Mouse (Mus musculus) ZHBTc4 (cell line): ENCODE results near the gene Dmrt3.

Experiments used
- DNase-seq: peaks from one replicate; pipeline ENCODE4 v3.0.0-alpha.2; 2011; ENCODE audit warnings: low read depth, low spot score

Dmrt3 gene

GRCm38 (mm10) chr19:25622291-25623251 is 12.5 kb downstream of the Dmrt3 start:
- peak; percentile 77 for DNase-seq

DNA sequence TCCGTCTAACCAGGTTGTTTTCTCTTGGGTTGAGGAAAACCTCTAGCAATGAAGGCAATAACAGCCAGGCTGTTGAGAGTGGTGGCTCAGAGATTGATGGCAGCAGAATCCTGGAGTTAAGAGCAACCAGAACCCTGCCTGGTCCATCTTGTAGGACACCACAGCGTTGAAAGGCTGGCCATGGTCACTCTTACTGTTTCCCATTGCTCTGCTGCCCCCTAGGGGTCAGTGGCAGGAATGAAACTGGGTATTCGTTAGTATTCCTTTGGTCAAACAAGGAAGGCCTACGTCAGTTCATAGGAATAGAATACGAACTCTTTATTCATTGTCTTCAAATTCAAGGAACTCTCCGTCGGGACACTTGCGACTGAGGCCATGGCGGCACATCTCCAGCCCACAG is 18.4 kb downstream of the Dmrt3 start:
- DNase-seq: peak; percentile 68

GRCm38 (mm10) chr19:25635119-25635518 is 25.0 kb downstream of the Dmrt3 start:
- DNase-seq: no peak

- peak; percentile 89 for DNase-seq
Measured at GRCm38 (mm10) chr19:25635622-25636244, 25.6 kb downstream of the Dmrt3 start.

- DNase-seq: no peak
Measured at GRCm38 (mm10) chr19:25638766-25639361, 28.8 kb downstream of the Dmrt3 start.

GRCm38 (mm10) chr19:25641786-25642185 is 31.7 kb downstream of the Dmrt3 start:
- DNase-seq: no peak

- DNase-seq: no peak
Measured at GRCm38 (mm10) chr19:25647136-25647535, 37.0 kb downstream of the Dmrt3 start.

GRCm38 (mm10) chr19:25648701-25649100 is 38.6 kb downstream of the Dmrt3 start:
- no peak for DNase-seq

DNA sequence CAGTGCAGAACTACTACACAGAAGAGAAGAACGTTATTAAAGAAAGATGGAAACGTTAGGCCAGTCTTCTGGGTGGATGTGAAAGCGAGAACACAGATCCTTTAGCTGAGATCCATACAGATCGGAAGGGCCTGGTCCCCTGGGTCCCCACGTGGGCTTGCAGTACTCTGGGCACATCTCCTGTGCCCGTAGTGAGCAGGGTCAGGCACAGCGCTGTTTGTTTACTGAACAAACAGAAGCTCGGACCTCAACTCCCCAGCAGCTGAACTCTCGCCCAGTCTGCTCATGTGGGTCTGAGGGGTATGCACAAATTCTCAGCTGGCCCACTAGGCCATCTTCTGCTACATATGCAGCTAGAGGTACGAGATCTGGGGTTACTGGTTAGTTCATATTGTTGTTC is 40.4 kb downstream of the Dmrt3 start:
- no peak for DNase-seq

GRCm38 (mm10) chr19:25652560-25652959 is 42.5 kb downstream of the Dmrt3 start:
- no peak for DNase-seq

- DNase-seq: no peak
Measured at GRCm38 (mm10) chr19:25654034-25654749, 44.1 kb downstream of the Dmrt3 start.

- peak; percentile 59 for DNase-seq
Measured at GRCm38 (mm10) chr19:25665486-25666339, 55.6 kb downstream of the Dmrt3 start.

DNA sequence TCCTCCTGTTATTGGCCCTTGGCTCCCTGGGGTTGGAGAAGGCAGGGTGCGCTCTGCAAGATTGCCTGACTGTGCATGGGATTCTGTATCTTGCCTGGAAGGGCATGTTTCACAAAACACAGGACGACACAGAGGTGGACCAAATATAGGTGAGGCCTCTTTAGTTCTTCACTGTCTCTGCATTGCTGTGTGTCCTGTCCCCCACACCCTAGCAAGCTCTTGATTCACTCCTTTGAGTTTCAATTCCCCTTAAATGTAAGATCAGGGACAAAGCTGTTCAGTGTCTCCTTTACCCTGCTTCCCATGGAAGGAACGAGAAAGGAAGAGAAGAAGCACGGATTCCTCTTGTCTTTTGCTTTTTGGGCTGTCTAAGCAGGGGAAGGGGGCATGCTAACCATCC is 57.7 kb downstream of the Dmrt3 start:
- DNase-seq: no peak

- DNase-seq: no peak
Measured at GRCm38 (mm10) chr19:25669593-25670248, 59.6 kb downstream of the Dmrt3 start.

- DNase-seq: peak; percentile 9
Measured at GRCm38 (mm10) chr19:25670571-25671285, 60.6 kb downstream of the Dmrt3 start.

GRCm38 (mm10) chr19:25671681-25672080 is 61.6 kb downstream of the Dmrt3 start:
- no peak for DNase-seq

- peak; percentile 96 for DNase-seq
Measured at GRCm38 (mm10) chr19:25672101-25672950, 62.2 kb downstream of the Dmrt3 start, which contains the start of gene Dmrt2. TSS of gene Dmrt2 (plus strand) at chr19:25672411.
